Mouse (Mus musculus) G1E (cell line): Measurements from ENCODE around the gene Adcy6. TPM values are rescaled to one million over a fixed set of nuclear protein-coding genes. Genes with fewer than 3 reads are reported as not detected.

Source experiments
- ATAC-seq: 2 replicates; pipeline ENCODE4 v1.8.0; 2016; ENCODE audit warnings: mild to moderate bottlenecking; ENCODE audit not compliant: insufficient number of reproducible peaks, poor library complexity, low FRiP score, severe bottlenecking; ENCODE audit errors: extremely low read depth
- DNase-seq: peaks from one replicate; pipeline ENCODE4 v3.0.0; 2012; ENCODE audit warnings: low spot score
- H3K27me3 ChIP-seq: 2 replicates; pipeline ENCODE4 v1.6.1; 2012; ENCODE audit warnings: mild to moderate bottlenecking, low read length, inconsistent platforms; ENCODE audit not compliant: insufficient read depth
- H3K36me3 ChIP-seq: replicated peaks from 2 replicates; pipeline ENCODE3; 2012; ENCODE audit warnings: mild to moderate bottlenecking, inconsistent platforms
- H3K4me1 ChIP-seq: 2 replicates; pipeline ENCODE4 v1.6.1; 2012; ENCODE audit warnings: low read depth, low read length, inconsistent platforms, mixed read lengths; ENCODE audit not compliant: insufficient read depth
- H3K4me3 ChIP-seq: 2 replicates; pipeline ENCODE4 v1.5.1; 2012; ENCODE audit warnings: low read depth, mild to moderate bottlenecking, inconsistent platforms, low read length, moderate library complexity, mixed read lengths
- H3K9me3 ChIP-seq: replicated peaks from 2 replicates; pipeline ENCODE4 v1.6.1; 2012; ENCODE audit warnings: inconsistent platforms
- CTCF ChIP-seq: IDR thresholded peaks from 2 replicates; pipeline ENCODE4 v1.5.1; 2012; ENCODE audit warnings: low read depth, low read length, inconsistent platforms, mixed read lengths
- GATA1 ChIP-seq: IDR thresholded peaks from 2 replicates; pipeline ENCODE4 v1.6.1; 2012; ENCODE audit warnings: borderline replicate concordance, low read length, inconsistent platforms, mixed read lengths
- GATA2 ChIP-seq: IDR thresholded peaks from 2 replicates; pipeline ENCODE4 v1.6.1; 2012; ENCODE audit warnings: low read depth, low read length, inconsistent platforms, borderline replicate concordance
- POLR2AphosphoS5 ChIP-seq: IDR thresholded peaks from 2 replicates; pipeline ENCODE4 v1.6.1; 2012; ENCODE audit warnings: low read depth, low read length, inconsistent platforms; ENCODE audit not compliant: insufficient replicate concordance
- TAL1 ChIP-seq: conservative IDR thresholded peaks from 2 replicates; pipeline ENCODE4 v1.6.1; 2012; ENCODE audit warnings: low read depth, low read length, inconsistent platforms, mixed read lengths
- polyA plus RNA-seq: library from polyadenylated mRNA; stranded (reverse); fragments of >175 nt; gene quantifications from 2 replicates; pipeline ENCODE4 v1.2.3, GENCODE M21; 2012
- total RNA-seq, 2 experiments: library from RNA; stranded (forward) in 1 of 2; stranded (reverse) in 1 of 2; fragments of 200-1000 nt in 1 of 2; fragments of >200 nt in 1 of 2; fragmentation: Nextera tagmentation in 1 of 2; gene quantifications; 2 replicates each; pipeline ENCODE4 v1.2.3; 2014 to 2017

Adcy6 gene
- total and polyA plus RNA-seq, 3 experiments, result 0.22 to 5.0 TPM; not detected in 1

GRCm38 (mm10) chr15:98557186-98557585, 52.7 kb downstream of the Adcy6 start:
- ATAC-seq (no peak), DNase-seq (no peak)
- Histone ChIP-seq H3K9me3 (no peaks in the 10 kb centered on the region), H3K36me3 (peaks cover 87% of the 10 kb centered on the region), H3K27me3 (no peaks in the 10 kb centered on the region), H3K4me1 (peaks cover 16% of the 10 kb centered on the region), H3K4me3 (no peak overlapping the region)
- TF ChIP-seq GATA2 (no peak), GATA1 (no peak), CTCF (no peak), POLR2AphosphoS5 (no peak), TAL1 (no peak)

- no peak for TF ChIP-seq POLR2AphosphoS5
- TF ChIP-seq TAL1, result no peak
- TF ChIP-seq GATA1, result no peak
- TF ChIP-seq GATA2, result no peak
- TF ChIP-seq CTCF, result no peak
- DNase-seq (no peak), ATAC-seq (no peak)
- Histone ChIP-seq H3K4me3 (no peak overlapping the region), H3K27me3 (no peaks in the 10 kb centered on the region), H3K36me3 (peaks cover 90% of the 10 kb centered on the region), H3K9me3 (no peaks in the 10 kb centered on the region), H3K4me1 (peaks cover 9% of the 10 kb centered on the region)
Observed at GRCm38 (mm10) chr15:98555881-98556280, 54.0 kb downstream of the Adcy6 start.

- DNase-seq, result no peak
- Histone ChIP-seq H3K27me3 (no peaks in the 10 kb centered on the region), H3K4me3 (no peak overlapping the region), H3K9me3 (no peaks in the 10 kb centered on the region), H3K36me3 (peaks cover 91% of the 10 kb centered on the region), H3K4me1 (peaks cover 5% of the 10 kb centered on the region)
- no peak for ATAC-seq
- TF ChIP-seq POLR2AphosphoS5 (no peak), GATA2 (no peak), CTCF (no peak), TAL1 (no peak)
Observed at GRCm38 (mm10) chr15:98552758-98553157, 57.1 kb downstream of the Adcy6 start.

- no peak for DNase-seq
- Histone ChIP-seq H3K36me3 (peaks cover 96% of the 10 kb centered on the region), H3K27me3 (no peaks in the 10 kb centered on the region), H3K9me3 (no peaks in the 10 kb centered on the region), H3K4me3 (no peak overlapping the region), H3K4me1 (peaks cover 25% of the 10 kb centered on the region)
- TF ChIP-seq GATA2 (no peak), POLR2AphosphoS5 (no peak), GATA1 (no peak), CTCF (no peak), TAL1 (no peak)
- ATAC-seq, result no peak
Observed at GRCm38 (mm10) chr15:98546843-98547242, 63.0 kb downstream of the Adcy6 start.

GRCm38 (mm10) chr15:98545151-98545550, 64.7 kb downstream of the Adcy6 start:
- ATAC-seq, result no peak
- Histone ChIP-seq H3K36me3 (peaks cover 96% of the 10 kb centered on the region), H3K27me3 (no peaks in the 10 kb centered on the region), H3K9me3 (no peaks in the 10 kb centered on the region), H3K4me3 (no peak overlapping the region), H3K4me1 (peaks cover 30% of the 10 kb centered on the region)
- DNase-seq, result no peak
- TF ChIP-seq POLR2AphosphoS5, result no peak
- TF ChIP-seq TAL1, result no peak
- TF ChIP-seq GATA2, result no peak
- no peak for TF ChIP-seq CTCF
- TF ChIP-seq GATA1, result no peak

- DNase-seq, result no peak
- no peaks in the 10 kb centered on the region for H3K9me3 ChIP-seq
- no peak for ATAC-seq
- no peaks in the 10 kb centered on the region for H3K27me3 ChIP-seq
- H3K4me3 ChIP-seq, result no peak overlapping the region
- peaks cover 30% of the 10 kb centered on the region for H3K4me1 ChIP-seq
- no peak for TF ChIP-seq GATA1
- H3K36me3 ChIP-seq, result peaks cover 97% of the 10 kb centered on the region
Observed at GRCm38 (mm10) chr15:98543341-98543740, 66.5 kb downstream of the Adcy6 start.

- Histone ChIP-seq H3K27me3 (no peaks in the 10 kb centered on the region), H3K4me3 (no peak overlapping the region), H3K4me1 (peaks cover 30% of the 10 kb centered on the region), H3K36me3 (peaks cover 92% of the 10 kb centered on the region), H3K9me3 (no peaks in the 10 kb centered on the region)
- TF ChIP-seq GATA2 (no peak), GATA1 (no peak), TAL1 (no peak), CTCF (no peak), POLR2AphosphoS5 (no peak)
- ATAC-seq, result no peak
- no peak for DNase-seq
Observed at GRCm38 (mm10) chr15:98541064-98541463, 68.8 kb downstream of the Adcy6 start.

Other genes with a start within 250 kb of the Adcy6 start
- gene Olfr283, start 229.1 kb downstream of the Adcy6 start, total RNA-seq (2014; fragmentation: Nextera tagmentation), result not detected in 2 replicates
- gene Olfr283, start 229.1 kb downstream of the Adcy6 start, total RNA-seq (2017), result not detected in 2 replicates
- not detected in 2 replicates for gene Olfr283, start 229.1 kb downstream of the Adcy6 start, polyA plus RNA-seq
- gene Olfr282, start 178.9 kb downstream of the Adcy6 start, total RNA-seq (2014; fragmentation: Nextera tagmentation), result not detected in 2 replicates
- gene Olfr282, start 178.9 kb downstream of the Adcy6 start, total RNA-seq (2017), result 0.12 TPM in 1 of 2 replicates, not detected in the other
- not detected in 2 replicates for gene Olfr282, start 178.9 kb downstream of the Adcy6 start, polyA plus RNA-seq
- gene Olfr281, start 157.5 kb downstream of the Adcy6 start, total RNA-seq (2014; fragmentation: Nextera tagmentation), result not detected in 2 replicates
- gene Olfr281, start 157.5 kb downstream of the Adcy6 start, total RNA-seq (2017), result 0.11 and 0.17 TPM in 2 replicates
- not detected in 2 replicates for gene Olfr281, start 157.5 kb downstream of the Adcy6 start, polyA plus RNA-seq
- not detected in 2 replicates for gene OR5BS1P, start 140.2 kb downstream of the Adcy6 start, total RNA-seq (2014; fragmentation: Nextera tagmentation)
- 0.06 and 0.11 TPM in 2 replicates for gene OR5BS1P, start 140.2 kb downstream of the Adcy6 start, total RNA-seq (2017)
- not detected in 2 replicates for gene OR5BS1P, start 140.2 kb downstream of the Adcy6 start, polyA plus RNA-seq
- not detected in 2 replicates for gene Lalba, start 127.4 kb downstream of the Adcy6 start, total RNA-seq (2014; fragmentation: Nextera tagmentation)
- gene Lalba, start 127.4 kb downstream of the Adcy6 start, total RNA-seq (2017), result not detected in 2 replicates
- gene Lalba, start 127.4 kb downstream of the Adcy6 start, polyA plus RNA-seq, result not detected in 2 replicates
- not detected in 2 replicates for gene Olfr279, start 117.7 kb downstream of the Adcy6 start, total RNA-seq (2014; fragmentation: Nextera tagmentation)
- 0.11 and 0.17 TPM in 2 replicates for gene Olfr279, start 117.7 kb downstream of the Adcy6 start, total RNA-seq (2017)
- gene Olfr279, start 117.7 kb downstream of the Adcy6 start, polyA plus RNA-seq, result not detected in 2 replicates
- gene Kansl2, start 75.8 kb downstream of the Adcy6 start, total RNA-seq (2014; fragmentation: Nextera tagmentation), result 26.9 and 39.8 TPM in 2 replicates
- 49.1 and 50.4 TPM in 2 replicates for gene Kansl2, start 75.8 kb downstream of the Adcy6 start, total RNA-seq (2017)
- 44.3 and 52.5 TPM in 2 replicates for gene Kansl2, start 75.8 kb downstream of the Adcy6 start, polyA plus RNA-seq
- gene Ccnt1, start 39.2 kb downstream of the Adcy6 start, total RNA-seq (2014; fragmentation: Nextera tagmentation), result 76.1 and 84.6 TPM in 2 replicates
- 74.6 and 78.2 TPM in 2 replicates for gene Ccnt1, start 39.2 kb downstream of the Adcy6 start, total RNA-seq (2017)
- gene Ccnt1, start 39.2 kb downstream of the Adcy6 start, polyA plus RNA-seq, result 5.7 and 6.4 TPM in 2 replicates
- gene 4930415O20Rik, start 39.1 kb downstream of the Adcy6 start, total RNA-seq (2014; fragmentation: Nextera tagmentation), result not detected in 2 replicates
- not detected in 2 replicates for gene 4930415O20Rik, start 39.1 kb downstream of the Adcy6 start, total RNA-seq (2017)
- not detected in 2 replicates for gene 4930415O20Rik, start 39.1 kb downstream of the Adcy6 start, polyA plus RNA-seq
- gene Cacnb3, start 20.8 kb upstream of the Adcy6 start, total RNA-seq (2014; fragmentation: Nextera tagmentation), result 0.29 TPM in 1 of 2 replicates, not detected in the other
- gene Cacnb3, start 20.8 kb upstream of the Adcy6 start, total RNA-seq (2017), result 0.12 and 0.22 TPM in 2 replicates
- 0.14 and 0.22 TPM in 2 replicates for gene Cacnb3, start 20.8 kb upstream of the Adcy6 start, polyA plus RNA-seq
- gene Ddx23, start 52.8 kb upstream of the Adcy6 start, total RNA-seq (2014; fragmentation: Nextera tagmentation), result 61.4 and 66.6 TPM in 2 replicates
- 101 and 154 TPM in 2 replicates for gene Ddx23, start 52.8 kb upstream of the Adcy6 start, total RNA-seq (2017)
- 100 and 112 TPM in 2 replicates for gene Ddx23, start 52.8 kb upstream of the Adcy6 start, polyA plus RNA-seq
- 3.2 and 3.3 TPM in 2 replicates for gene Rnd1, start 67.4 kb upstream of the Adcy6 start, total RNA-seq (2014; fragmentation: Nextera tagmentation)
- 1.2 and 1.5 TPM in 2 replicates for gene Rnd1, start 67.4 kb upstream of the Adcy6 start, total RNA-seq (2017)
- 1.0 and 1.1 TPM in 2 replicates for gene Rnd1, start 67.4 kb upstream of the Adcy6 start, polyA plus RNA-seq
- 1.0 TPM in 1 of 2 replicates, not detected in the other for gene Ccdc65, start 98.1 kb upstream of the Adcy6 start, total RNA-seq (2014; fragmentation: Nextera tagmentation)
- gene Ccdc65, start 98.1 kb upstream of the Adcy6 start, total RNA-seq (2017), result 0.06 and 0.60 TPM in 2 replicates
- gene Ccdc65, start 98.1 kb upstream of the Adcy6 start, polyA plus RNA-seq, result not detected in 2 replicates
- 11.5 and 14.1 TPM in 2 replicates for gene Fkbp11, start 118.1 kb upstream of the Adcy6 start, total RNA-seq (2014; fragmentation: Nextera tagmentation)
- gene Fkbp11, start 118.1 kb upstream of the Adcy6 start, total RNA-seq (2017), result 6.2 and 6.7 TPM in 2 replicates
- 20.2 and 23.8 TPM in 2 replicates for gene Fkbp11, start 118.1 kb upstream of the Adcy6 start, polyA plus RNA-seq
- gene Arf3, start 153.1 kb upstream of the Adcy6 start, total RNA-seq (2014; fragmentation: Nextera tagmentation), result 60.9 and 65.0 TPM in 2 replicates
- gene Arf3, start 153.1 kb upstream of the Adcy6 start, total RNA-seq (2017), result 37.9 and 41.6 TPM in 2 replicates
- gene Arf3, start 153.1 kb upstream of the Adcy6 start, polyA plus RNA-seq, result 55.4 and 58.2 TPM in 2 replicates
- gene Wnt10b, start 168.1 kb upstream of the Adcy6 start, total RNA-seq (2014; fragmentation: Nextera tagmentation), result not detected in 2 replicates
- gene Wnt10b, start 168.1 kb upstream of the Adcy6 start, total RNA-seq (2017), result 0.27 TPM in 1 of 2 replicates, not detected in the other
- 0.05 and 0.09 TPM in 2 replicates for gene Wnt10b, start 168.1 kb upstream of the Adcy6 start, polyA plus RNA-seq
- gene Wnt1, start 179.8 kb upstream of the Adcy6 start, total RNA-seq (2014; fragmentation: Nextera tagmentation), result not detected in 2 replicates
- gene Wnt1, start 179.8 kb upstream of the Adcy6 start, total RNA-seq (2017), result not detected in 2 replicates
- gene Wnt1, start 179.8 kb upstream of the Adcy6 start, polyA plus RNA-seq, result not detected in 2 replicates
- not detected in 2 replicates for gene Ddn, start 199.4 kb upstream of the Adcy6 start, total RNA-seq (2014; fragmentation: Nextera tagmentation)
- gene Ddn, start 199.4 kb upstream of the Adcy6 start, total RNA-seq (2017), result 0.17 and 0.22 TPM in 2 replicates
- 0.07 and 0.08 TPM in 2 replicates for gene Ddn, start 199.4 kb upstream of the Adcy6 start, polyA plus RNA-seq
- gene Prkag1, start 221.4 kb upstream of the Adcy6 start, total RNA-seq (2014; fragmentation: Nextera tagmentation), result 62.8 and 72.4 TPM in 2 replicates
- 114 and 150 TPM in 2 replicates for gene Prkag1, start 221.4 kb upstream of the Adcy6 start, total RNA-seq (2017)
- 106 and 142 TPM in 2 replicates for gene Prkag1, start 221.4 kb upstream of the Adcy6 start, polyA plus RNA-seq